Mouse (Mus musculus): ENCODE results near the gene Acvr1. TPM values are rescaled to one million over a fixed set of nuclear protein-coding genes. Genes with fewer than 3 reads are reported as not detected.

The Acvr1 gene
- polyA plus RNA-seq, 1 experiment from 2014 or later: 5.0 TPM

DNA sequence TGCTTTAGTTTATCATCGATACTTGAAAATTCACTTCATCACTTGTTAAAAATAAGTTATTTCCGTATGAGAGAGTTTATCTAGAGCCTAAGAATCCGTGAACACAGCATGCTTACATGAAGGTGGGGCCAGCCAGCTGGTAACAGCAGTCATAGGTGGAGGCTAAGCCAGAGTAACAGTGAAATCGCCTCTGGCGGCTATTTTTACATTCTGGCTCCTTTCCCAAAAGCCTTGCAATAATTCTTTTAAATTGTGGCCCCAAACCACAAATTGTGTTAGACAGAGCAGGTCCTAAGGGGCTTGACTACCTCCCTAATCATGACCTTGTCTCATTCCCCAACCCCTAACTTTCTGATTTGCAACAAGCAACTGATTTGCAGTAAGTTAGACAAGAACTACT is 214.1 kb downstream of the Acvr1 start:
- H3K9ac ChIP-seq (ENCODE audit: low read length): no peak overlapping the region
- no peaks in the 10 kb centered on the region for H3K27me3 ChIP-seq (ENCODE audit: control insufficient read depth, insufficient read depth, low read length)
- H3K27ac ChIP-seq (replicated peaks): no peak overlapping the region
- no peak overlapping the region for H3K4me2 ChIP-seq (replicated peaks; ENCODE audit: low read depth)
- ATAC-seq (ENCODE audit: low FRiP score, low TSS enrichment) (no peak), DNase-seq (ENCODE audit: low spot score) (no peak)
- no peaks in the 10 kb centered on the region for H3K9me3 ChIP-seq (ENCODE audit: control insufficient read depth, low read length)
- no peak for TF ChIP-seq CTCF (IDR thresholded peaks at IDR 0.05; ENCODE audit: low read depth)
- no peak for TF ChIP-seq EP300 (optimal IDR thresholded peaks at IDR 0.05)
- H3K4me1 ChIP-seq (replicated peaks; ENCODE audit: control insufficient read depth, insufficient read depth): no peaks in the 10 kb centered on the region
- no peak overlapping the region for H3K4me3 ChIP-seq (ENCODE audit: low read depth, low read length)
- no peaks in the 10 kb centered on the region for H3K36me3 ChIP-seq (ENCODE audit: control insufficient read depth, insufficient read depth, low read length)
- 43% methylated on average over 5 of the region's 5 CpGs for WGBS

DNA sequence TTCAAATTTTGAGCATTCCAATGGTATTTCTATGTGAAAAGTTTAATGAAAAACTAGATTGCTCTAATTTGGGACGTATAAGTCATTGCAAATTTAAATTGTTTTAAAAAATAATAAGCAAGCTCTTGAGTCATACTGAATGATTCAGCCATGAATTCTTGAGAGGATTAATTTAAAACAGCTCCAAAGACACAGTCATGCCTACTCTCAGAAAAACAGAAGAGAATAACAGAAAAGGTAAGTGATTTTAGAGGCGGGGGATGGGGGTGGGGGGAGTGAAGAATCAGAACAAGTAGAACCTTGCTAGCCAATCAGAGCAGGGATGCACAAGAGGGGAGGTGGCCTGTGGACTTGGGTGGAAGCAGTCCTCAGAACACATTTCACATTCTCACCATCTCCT is 216.3 kb downstream of the Acvr1 start:
- WGBS: 68% methylated on average over 2 of the region's 2 CpGs

More for the DNA sequence above, 216.3 kb downstream of the Acvr1 start:
- Histone ChIP-seq H3K9ac (ENCODE audit: low read length) (no peak overlapping the region), H3K36me3 (ENCODE audit: control insufficient read depth, insufficient read depth, low read length) (no peaks in the 10 kb centered on the region), H3K27ac (replicated peaks) (no peak overlapping the region), H3K9me3 (ENCODE audit: control insufficient read depth, low read length) (no peaks in the 10 kb centered on the region), H3K27me3 (ENCODE audit: control insufficient read depth, insufficient read depth, low read length) (no peaks in the 10 kb centered on the region), H3K4me3 (ENCODE audit: low read depth, low read length) (no peak overlapping the region), H3K4me1 (replicated peaks; ENCODE audit: control insufficient read depth, insufficient read depth) (no peaks in the 10 kb centered on the region), H3K4me2 (replicated peaks; ENCODE audit: low read depth) (no peak overlapping the region)
- ATAC-seq (ENCODE audit: low FRiP score, low TSS enrichment) (no peak), DNase-seq (ENCODE audit: low spot score) (no peak)
- TF ChIP-seq CTCF (IDR thresholded peaks at IDR 0.05; ENCODE audit: low read depth) (no peak), EP300 (optimal IDR thresholded peaks at IDR 0.05) (no peak)

Other genes starting within 250 kb of the Acvr1 start
- 1.6 and 1.7 TPM in 2 replicates for gene Acvr1c, start 209.3 kb downstream of the Acvr1 start, polyA plus RNA-seq (2015; fragmentation: Nextera tagmentation; extraction: Ambion mirVana)
- gene Gm17409, start 97.0 kb downstream of the Acvr1 start, polyA plus RNA-seq (2015; fragmentation: Nextera tagmentation; extraction: Ambion mirVana): not detected in 2 replicates
- gene Upp2, start 141 bp upstream of the Acvr1 start, polyA plus RNA-seq (2015; fragmentation: Nextera tagmentation; extraction: Ambion mirVana): 5.2 and 6.1 TPM in 2 replicates